Mouse (Mus musculus) c-Kit-negative CD71-positive TER-119-positive erythroid progenitor cells, embryonic 14.5 days (primary cell): Measurements from ENCODE around the gene Nphp1.

ENCODE experiments used
- DNase-seq: peaks from one replicate; pipeline ENCODE4 v3.0.0-alpha.2; 2013; ENCODE audit warnings: low read depth, low spot score

Gene Nphp1

GRCm38 (mm10) chr2:127788440-127789116 lies at the start of gene Nphp1:
Gene Nphp1 (minus strand): TSS chr2:127788897.
- DNase-seq, result peak; percentile 76

DNA sequence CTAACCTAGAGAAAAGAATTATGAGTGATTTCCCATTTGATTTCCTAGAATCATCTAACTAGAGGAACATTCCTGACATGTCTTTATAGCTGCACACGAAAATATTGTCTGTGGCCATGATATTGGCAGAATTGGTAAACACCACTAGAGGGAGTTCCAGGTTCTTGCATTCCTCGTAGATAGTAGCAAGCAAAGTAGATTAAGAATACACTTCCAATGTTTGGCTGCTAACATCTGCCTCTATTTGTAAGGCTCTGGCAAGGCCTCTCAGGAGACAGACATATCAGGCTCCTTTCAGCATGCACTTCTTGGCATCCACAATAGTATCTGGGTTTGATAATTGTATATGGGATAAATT lies 44.1 kb upstream of the Nphp1 start:
- DNase-seq, result peak; percentile 50

- no peak for DNase-seq
These were observed 43.6 kb upstream of the Nphp1 start for GRCm38 (mm10) chr2:127832103-127832832.

GRCm38 (mm10) chr2:127831401-127832102 lies 42.9 kb upstream of the Nphp1 start, which contains the start of gene Bub1:
Gene Bub1 (minus strand): TSS chr2:127831865.
- DNase-seq, result peak; percentile 86

DNA sequence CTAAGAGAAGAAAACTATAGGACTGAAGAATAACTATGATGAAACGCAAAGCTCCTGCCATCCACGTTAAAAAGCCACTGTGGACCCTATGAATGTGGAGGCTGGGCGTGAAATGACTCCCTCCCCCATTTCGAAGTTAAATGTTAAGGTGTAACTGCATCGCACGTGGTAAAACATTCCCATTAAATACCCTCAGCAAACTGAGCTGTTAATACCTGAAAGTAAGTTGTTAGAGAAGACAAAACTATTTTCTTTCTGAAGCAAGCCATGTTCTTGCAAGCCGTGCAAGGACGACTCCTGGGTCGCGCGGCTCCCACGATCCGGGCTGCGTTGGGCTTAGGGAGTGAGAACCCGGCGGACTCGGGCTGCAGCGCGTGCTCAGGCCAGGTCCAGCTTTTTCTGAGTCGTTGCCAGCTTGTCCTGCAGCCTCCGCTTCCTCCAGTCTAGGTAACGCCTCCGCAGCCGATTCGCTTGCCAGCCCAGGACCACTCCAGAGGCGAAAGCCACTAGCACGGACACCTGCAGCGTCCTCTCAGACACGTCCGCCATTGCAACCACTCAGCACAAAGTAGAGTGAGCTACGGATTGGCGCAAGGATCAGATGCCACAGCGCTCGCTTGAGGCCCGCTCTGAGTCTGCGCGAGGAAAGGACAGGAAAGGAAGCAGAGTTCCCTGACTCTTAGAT lies 3.4 kb upstream of the Nphp1 start, which contains the start of gene Mtln:
Gene Mtln, minus strand, starts transcription at position 570 of the 685 bp plus-strand sequence.
- peak; percentile 61 for DNase-seq

DNA sequence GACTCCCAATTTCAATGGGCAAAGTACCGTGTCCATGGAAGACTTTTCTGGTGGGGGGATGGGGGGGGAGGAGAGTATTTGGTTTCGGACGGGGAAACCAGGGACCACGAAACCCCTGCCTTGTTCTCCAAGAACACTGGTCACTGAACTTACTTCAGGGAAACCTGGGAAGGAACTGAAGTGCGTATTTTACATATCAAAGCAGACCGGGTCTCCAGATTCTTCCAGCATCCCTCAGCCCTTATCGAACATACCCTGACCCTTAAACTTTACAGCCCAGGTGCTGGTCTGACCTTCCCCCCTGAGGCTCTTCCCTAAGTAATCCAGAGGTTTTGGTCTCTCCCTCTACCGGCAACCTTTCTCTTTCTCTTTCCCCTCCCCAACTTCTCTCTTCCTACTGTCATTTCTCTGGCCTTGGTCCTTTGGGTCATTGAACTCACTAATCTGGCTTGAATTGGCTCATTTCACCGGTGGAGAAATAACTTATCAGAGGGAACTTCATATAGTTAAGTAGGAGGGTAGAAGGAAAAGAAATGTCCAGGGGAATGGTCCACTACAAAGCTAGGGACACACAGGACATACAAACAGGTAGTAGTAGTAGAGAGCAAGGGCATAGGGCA lies 1.1 kb upstream of the Nphp1 start:
- DNase-seq, result no peak

- no peak for DNase-seq
These were observed 441 bp upstream of the Nphp1 start for GRCm38 (mm10) chr2:127789138-127789537.

DNA sequence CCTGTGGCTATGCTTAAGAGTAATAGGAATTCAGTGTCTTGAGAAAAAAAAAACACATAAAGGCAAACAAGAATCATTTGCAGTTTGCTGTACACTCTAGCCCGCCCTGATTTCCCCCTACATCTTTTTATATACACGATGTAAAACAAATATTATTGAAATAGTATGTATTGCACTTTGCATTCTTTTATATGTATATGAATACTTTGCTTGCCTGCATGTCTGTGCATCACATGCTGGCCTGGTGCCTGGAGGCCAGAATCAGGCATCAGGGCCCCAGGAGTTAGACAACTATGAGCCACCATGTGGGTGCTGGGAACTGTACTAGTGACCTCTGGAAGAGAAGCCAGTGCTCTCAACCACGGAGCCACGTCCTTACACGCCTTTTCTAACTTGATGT lies 1.5 kb downstream of the Nphp1 start:
- no peak for DNase-seq

GRCm38 (mm10) chr2:127778451-127778850 lies 10.2 kb downstream of the Nphp1 start:
- no peak for DNase-seq

DNA sequence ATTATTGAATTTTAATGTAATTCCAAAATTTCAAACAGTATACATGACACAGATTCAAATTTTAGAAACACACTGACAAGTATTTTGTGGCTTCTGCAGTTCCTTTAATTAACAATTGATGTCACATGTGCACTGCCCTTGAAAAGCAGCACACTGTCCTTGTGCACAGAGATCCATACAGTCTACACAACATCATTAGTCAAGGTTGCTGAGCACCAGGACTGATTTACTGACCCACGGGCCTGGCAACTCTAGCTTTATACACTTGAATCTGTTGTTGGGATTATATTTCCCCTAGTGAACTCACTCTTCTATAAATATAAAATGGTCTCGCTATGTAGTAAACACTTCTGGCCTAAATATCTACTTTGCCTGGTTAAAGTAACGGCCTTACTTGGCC lies 13.7 kb downstream of the Nphp1 start:
- DNase-seq, result no peak

DNA sequence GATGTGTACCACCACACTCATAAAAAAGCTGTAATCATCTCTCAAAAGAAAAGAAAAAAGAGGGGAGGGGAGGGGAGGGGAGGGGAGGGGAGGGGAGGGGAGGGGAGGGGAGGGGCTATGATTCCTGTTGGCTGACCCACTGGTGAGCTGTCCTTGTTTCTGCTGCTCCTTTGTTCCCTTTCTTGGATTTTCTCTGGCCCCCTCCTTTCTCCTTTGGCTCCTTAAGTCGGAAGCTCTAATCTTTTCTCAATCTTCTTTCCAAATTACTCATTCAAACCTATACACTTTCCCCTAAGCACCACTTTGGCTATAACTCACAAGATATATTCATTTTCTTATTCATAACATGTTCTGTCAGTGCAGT lies 14.1 kb downstream of the Nphp1 start:
- no peak for DNase-seq

DNA sequence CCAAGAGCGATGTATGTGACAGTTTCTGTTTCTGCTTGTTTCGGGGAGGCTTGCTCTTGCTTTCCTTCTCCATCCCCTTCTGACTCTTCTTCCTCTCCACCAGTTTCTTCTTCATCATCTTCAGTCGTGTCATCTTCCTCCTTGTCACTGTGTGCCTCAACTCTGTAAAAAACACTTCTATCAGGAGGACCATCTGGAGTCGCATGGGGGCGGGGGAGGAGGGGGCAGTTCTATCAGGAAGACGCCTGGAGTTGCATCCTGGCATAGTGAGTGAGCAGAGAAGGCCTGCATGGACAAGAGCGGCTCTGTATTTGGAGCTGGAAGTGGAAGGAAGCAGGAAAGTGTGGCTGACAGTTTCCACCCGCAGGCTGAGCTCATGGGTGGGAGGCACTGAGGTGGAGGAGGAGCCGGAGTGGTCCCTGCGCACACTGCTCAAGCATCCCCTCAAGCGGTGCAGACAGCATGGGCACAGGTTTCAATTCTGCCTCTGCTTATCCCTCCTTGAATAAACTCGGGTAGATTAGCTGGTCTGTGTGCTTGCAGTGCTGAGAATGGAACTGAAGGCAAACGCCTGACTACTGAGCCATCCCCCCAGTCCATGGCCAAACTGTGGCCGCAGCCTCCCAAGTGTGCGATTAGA lies 14.6 kb downstream of the Nphp1 start:
- peak; percentile 25 for DNase-seq

DNA sequence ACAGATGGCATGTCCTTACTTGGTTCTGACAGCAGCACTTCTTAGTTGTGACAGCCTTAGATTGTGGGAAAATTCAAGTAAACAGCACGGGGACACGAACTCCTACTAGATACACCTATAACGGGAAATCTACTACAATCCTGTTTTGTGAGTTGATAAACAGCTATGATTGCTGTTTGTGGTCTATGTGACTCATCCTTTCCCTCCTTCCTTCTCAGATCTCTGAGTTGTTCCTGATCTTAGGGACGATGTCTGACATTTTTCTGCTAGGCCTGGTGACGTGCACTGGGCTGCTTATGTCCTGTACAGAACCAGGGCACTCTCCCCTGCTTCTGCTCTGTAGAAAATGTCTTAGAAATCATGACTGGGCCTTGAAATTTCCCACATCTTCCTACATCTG lies 27.1 kb downstream of the Nphp1 start:
- no peak for DNase-seq

DNA sequence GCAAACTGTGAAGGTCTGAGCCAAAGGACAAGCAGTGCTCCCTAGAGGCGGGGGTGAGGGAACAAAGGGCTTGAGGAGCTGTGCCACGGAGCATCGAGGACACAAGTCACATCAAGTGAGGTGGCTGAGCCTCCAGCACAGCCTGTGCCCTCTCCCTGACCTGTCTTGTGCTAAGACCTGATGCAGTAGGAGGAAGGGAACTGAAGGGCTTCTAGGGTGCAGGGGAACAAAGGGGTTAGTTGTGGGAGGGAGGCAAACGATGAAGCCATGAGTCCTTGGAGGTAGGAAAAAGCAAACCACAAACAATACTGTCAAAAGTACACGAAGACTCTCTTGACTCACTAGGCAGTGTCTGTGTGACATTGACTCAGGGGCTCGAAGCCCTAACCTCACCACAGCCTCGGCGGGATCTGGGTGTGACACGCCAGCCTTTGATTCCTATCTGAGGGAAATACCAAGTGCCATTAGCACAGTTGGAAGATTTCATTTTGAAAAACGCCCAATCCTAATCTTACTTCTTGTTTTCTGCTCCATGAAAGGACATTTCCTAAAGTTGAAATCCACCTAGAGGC lies 28.2 kb downstream of the Nphp1 start:
- DNase-seq, result no peak

GRCm38 (mm10) chr2:127760014-127760413 lies 28.7 kb downstream of the Nphp1 start:
- DNase-seq, result no peak

- DNase-seq, result no peak
These were observed 29.4 kb downstream of the Nphp1 start for GRCm38 (mm10) chr2:127759157-127759880.

DNA sequence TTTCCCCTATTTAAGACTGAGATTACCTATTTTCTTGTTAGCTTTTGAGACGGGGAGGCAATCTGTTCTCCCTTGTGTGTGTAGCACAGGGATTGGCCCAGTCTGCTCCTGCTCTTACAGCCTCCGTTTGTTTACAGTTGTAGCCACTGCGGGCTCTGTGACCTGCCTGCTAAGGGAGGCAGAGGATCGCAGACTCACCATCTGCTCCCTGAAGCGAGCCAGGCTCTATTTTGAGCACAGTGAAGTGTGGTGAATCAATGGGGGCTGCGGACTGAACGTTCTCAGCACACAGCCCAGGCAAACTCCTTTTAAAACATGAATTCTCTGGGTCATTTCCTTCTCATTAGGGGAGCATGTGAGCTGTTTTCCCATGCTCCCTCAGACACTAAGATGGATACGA lies 31.5 kb downstream of the Nphp1 start:
- no peak for DNase-seq

GRCm38 (mm10) chr2:127754113-127754512 lies 34.6 kb downstream of the Nphp1 start:
- DNase-seq, result no peak

- no peak for DNase-seq
These were observed 36.7 kb downstream of the Nphp1 start for GRCm38 (mm10) chr2:127751849-127752610.
